Mouse (Mus musculus): ENCODE measurements around the gene Dnaic1. TPM values are rescaled to one million over a fixed set of nuclear protein-coding genes. Genes with fewer than 3 reads are reported as not detected.

Gene Dnaic1
- polyA plus RNA-seq, 1 experiment from 2014 or later, result 1.2 TPM

DNA sequence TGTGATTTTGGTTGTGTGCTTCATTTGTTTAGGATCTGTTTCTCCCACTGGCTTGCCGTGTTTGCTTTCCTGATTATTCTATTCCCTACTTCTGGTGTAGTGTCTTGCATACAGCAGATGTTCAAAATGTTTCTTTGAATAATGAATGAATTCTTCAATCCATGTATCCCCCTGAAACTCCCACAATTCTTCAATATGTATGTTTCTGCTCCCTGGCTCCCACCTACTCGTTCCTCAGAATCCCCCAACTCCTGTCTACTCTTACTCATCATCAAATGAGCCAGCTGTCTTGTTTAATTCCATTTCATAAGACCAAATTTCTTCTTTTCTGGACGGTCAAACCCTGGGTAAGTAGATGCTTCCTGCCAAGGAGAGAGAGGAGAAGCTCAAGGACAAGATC is 12.5 kb upstream of the Dnaic1 start:
- 68% methylated on average over 3 of the region's 3 CpGs for WGBS
- no peaks in the 10 kb centered on the region for H3K36me3 ChIP-seq (ENCODE audit: control insufficient read depth, insufficient read depth)
- ATAC-seq, result no peak
- H3K27ac ChIP-seq (ENCODE audit: low read length), result no peak overlapping the region
- H3K4me2 ChIP-seq (ENCODE audit: low read length), result no peak overlapping the region
- no peaks in the 10 kb centered on the region for H3K9me3 ChIP-seq (ENCODE audit: control insufficient read depth, low read length)
- H3K9ac ChIP-seq (replicated peaks; ENCODE audit: low read depth, low read length), result no peak overlapping the region
- H3K4me1 ChIP-seq (replicated peaks; ENCODE audit: control insufficient read depth, insufficient read depth, low read length), result peaks cover 17% of the 10 kb centered on the region
- no peaks in the 10 kb centered on the region for H3K27me3 ChIP-seq (replicated peaks; ENCODE audit: control insufficient read depth, insufficient read depth, low read length)
- no peak overlapping the region for H3K4me3 ChIP-seq (replicated peaks; ENCODE audit: low read length)

DNA sequence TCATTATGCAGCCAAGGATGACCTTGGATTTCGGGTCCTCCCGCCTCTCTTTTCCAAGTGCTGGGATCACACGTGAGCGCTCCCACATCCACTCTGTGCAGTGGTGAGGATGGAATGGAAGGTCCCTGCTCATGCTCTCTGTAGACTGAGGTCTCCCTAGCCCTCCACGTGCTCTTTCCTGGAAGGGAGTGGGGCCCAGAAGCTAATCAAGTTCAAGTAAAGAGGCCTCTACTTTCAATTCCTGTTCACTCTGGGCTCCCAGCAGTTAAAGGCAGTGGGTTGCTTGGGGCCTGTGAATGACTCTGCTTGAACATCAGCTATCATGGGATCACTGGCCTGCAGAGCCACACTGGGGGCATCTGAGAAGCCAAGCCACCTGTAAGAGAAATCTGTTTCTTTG is 6.3 kb upstream of the Dnaic1 start:
- Histone ChIP-seq H3K9ac (replicated peaks; ENCODE audit: low read depth, low read length) (no peak overlapping the region), H3K4me3 (replicated peaks; ENCODE audit: low read length) (no peak overlapping the region), H3K27me3 (replicated peaks; ENCODE audit: control insufficient read depth, insufficient read depth, low read length) (no peaks in the 10 kb centered on the region), H3K4me2 (ENCODE audit: low read length) (no peak overlapping the region), H3K9me3 (ENCODE audit: control insufficient read depth, low read length) (no peaks in the 10 kb centered on the region), H3K4me1 (replicated peaks; ENCODE audit: control insufficient read depth, insufficient read depth, low read length) (peaks cover 24% of the 10 kb centered on the region), H3K36me3 (ENCODE audit: control insufficient read depth, insufficient read depth) (no peaks in the 10 kb centered on the region), H3K27ac (ENCODE audit: low read length) (no peak overlapping the region)
- WGBS, result 88% methylated on average over 5 of the region's 5 CpGs
- no peak for ATAC-seq

DNA sequence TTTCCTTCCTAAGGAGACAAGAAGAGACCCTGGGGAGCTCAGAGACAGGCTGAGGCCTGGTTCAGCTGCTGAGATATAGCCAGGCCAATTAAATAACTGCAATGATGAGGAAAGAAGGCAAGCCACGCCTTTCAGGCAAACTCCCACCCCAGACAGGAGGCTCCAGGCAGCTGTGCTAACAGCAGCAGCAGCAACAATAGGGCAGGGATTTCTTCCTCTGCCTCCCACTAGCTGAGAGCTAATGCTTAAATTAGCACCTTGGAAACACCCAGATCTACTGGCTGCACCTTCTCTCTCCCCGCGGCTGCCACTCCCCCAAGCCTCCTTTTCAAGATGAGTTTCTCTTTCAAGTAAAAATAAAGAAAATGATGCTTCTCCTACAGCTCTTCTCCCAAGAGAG is 3.5 kb upstream of the Dnaic1 start:
- H3K9me3 ChIP-seq (ENCODE audit: control insufficient read depth, low read length), result no peaks in the 10 kb centered on the region
- no peak overlapping the region for H3K9ac ChIP-seq (replicated peaks; ENCODE audit: low read depth, low read length)
- no peak overlapping the region for H3K4me2 ChIP-seq (ENCODE audit: low read length)
- H3K27ac ChIP-seq (ENCODE audit: low read length), result no peak overlapping the region
- no peak overlapping the region for H3K4me3 ChIP-seq (replicated peaks; ENCODE audit: low read length)
- 3% methylated on average over 3 of the region's 3 CpGs for WGBS
- H3K4me1 ChIP-seq (replicated peaks; ENCODE audit: control insufficient read depth, insufficient read depth, low read length), result peaks cover 29% of the 10 kb centered on the region
- H3K27me3 ChIP-seq (replicated peaks; ENCODE audit: control insufficient read depth, insufficient read depth, low read length), result no peaks in the 10 kb centered on the region
- no peaks in the 10 kb centered on the region for H3K36me3 ChIP-seq (ENCODE audit: control insufficient read depth, insufficient read depth)
- ATAC-seq, result no peak

DNA sequence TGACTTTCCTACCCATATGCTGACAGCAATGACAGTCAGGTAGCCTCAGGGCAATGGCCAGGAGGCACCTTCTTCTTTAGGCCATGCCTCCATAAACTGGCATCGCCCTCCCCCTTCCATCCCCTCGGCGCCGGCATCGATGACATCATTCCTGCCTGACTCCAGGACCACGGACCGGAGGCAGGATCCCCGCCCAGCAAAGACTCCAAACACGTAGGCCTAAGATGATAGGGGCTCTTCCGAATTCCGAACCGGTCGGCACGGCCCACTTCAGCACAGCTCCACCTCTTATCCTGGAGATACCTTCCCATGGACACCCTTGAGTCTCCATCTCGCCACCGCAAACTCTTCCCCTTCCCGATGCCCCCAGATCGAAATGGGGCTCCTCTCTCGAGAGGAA is 1.3 kb upstream of the Dnaic1 start:
- H3K9me3 ChIP-seq (ENCODE audit: control insufficient read depth, low read length), result no peaks in the 10 kb centered on the region
- no peaks in the 10 kb centered on the region for H3K27me3 ChIP-seq (replicated peaks; ENCODE audit: control insufficient read depth, insufficient read depth, low read length)
- 1% methylated on average over 19 of the region's 19 CpGs for WGBS
- H3K36me3 ChIP-seq (ENCODE audit: control insufficient read depth, insufficient read depth), result no peaks in the 10 kb centered on the region
- peaks cover 30% of the 10 kb centered on the region for H3K4me1 ChIP-seq (replicated peaks; ENCODE audit: control insufficient read depth, insufficient read depth, low read length)
- ATAC-seq, result no peak
- H3K27ac ChIP-seq (ENCODE audit: low read length), result peak overlapping the region; percentile 90
- H3K9ac ChIP-seq (replicated peaks; ENCODE audit: low read depth, low read length), result peak overlapping the region; percentile 83
- H3K4me3 ChIP-seq (replicated peaks; ENCODE audit: low read length), result peak overlapping the region; percentile 86
- peak overlapping the region; percentile 63 for H3K4me2 ChIP-seq (ENCODE audit: low read length)

DNA sequence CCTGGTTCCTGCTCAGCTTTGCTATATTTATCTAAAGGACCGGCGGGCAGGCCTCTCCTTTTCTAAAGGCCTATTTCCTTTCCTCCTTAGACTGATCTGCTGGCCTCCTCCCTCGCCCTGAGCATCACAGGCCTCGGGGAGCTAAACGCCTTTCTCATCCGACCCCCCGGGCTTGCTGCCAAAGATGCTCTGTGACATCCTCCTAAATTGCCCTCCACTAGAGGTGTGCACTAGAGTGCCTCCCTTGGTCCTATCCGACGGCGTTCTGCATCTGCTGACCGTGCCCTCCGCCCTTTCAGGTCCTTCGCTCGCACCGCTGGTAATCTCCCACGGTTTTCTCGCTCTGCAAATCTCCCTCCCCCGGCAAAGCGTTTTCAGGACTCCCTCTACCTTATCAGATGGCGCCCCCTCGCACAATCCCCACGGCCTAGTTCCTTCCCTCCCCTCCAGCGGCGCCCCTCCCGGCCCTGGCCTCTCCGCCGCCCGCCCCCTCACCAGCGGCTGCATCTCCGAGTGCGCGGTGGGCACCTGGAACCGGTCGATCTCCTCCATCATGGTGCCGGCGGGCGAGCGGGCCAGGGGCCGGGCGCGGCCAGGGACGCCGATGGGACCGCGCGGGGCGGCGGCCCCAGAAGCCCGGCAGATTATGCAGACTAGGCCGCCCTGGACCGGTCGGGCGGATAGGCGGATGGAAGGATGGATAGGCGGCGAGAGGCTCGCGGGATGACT is 729 bp upstream of the Dnaic1 start:
- H3K4me3 ChIP-seq (replicated peaks; ENCODE audit: low read length), result peak overlapping the region; percentile 86
- H3K9ac ChIP-seq (replicated peaks; ENCODE audit: low read depth, low read length), result peak overlapping the region; percentile 83
- no peaks in the 10 kb centered on the region for H3K9me3 ChIP-seq (ENCODE audit: control insufficient read depth, low read length)
- no peaks in the 10 kb centered on the region for H3K27me3 ChIP-seq (replicated peaks; ENCODE audit: control insufficient read depth, insufficient read depth, low read length)
- H3K4me2 ChIP-seq (ENCODE audit: low read length), result peak overlapping the region; percentile 63
- WGBS, result under 1% methylated on average over 54 of the region's 58 CpGs
- H3K4me1 ChIP-seq (replicated peaks; ENCODE audit: control insufficient read depth, insufficient read depth, low read length), result peaks cover 35% of the 10 kb centered on the region
- ATAC-seq, result peak; percentile 54
- no peaks in the 10 kb centered on the region for H3K36me3 ChIP-seq (ENCODE audit: control insufficient read depth, insufficient read depth)
- H3K27ac ChIP-seq (ENCODE audit: low read length), result peak overlapping the region; percentile 90

DNA sequence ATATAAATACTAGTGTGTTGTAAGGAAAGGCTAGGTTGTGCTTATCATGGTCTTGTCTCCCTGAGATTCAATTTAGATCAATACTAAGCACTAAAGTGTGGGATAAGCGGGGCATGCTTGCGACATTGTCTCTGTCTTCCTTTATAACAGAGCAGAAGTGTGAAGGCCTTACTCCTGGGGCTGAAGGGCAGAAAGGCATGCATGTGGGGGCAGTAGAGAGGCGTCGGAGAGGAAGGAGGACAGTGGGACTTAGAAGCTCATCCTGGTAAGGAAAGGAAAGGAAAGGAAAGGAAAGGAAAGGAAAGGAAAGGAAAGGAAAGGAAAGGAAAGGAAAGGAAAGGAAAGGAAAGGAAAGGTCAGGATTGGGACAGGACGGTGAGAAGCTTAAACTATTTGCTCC is 1.9 kb downstream of the Dnaic1 start:
- Histone ChIP-seq H3K27ac (ENCODE audit: low read length) (no peak overlapping the region), H3K9ac (replicated peaks; ENCODE audit: low read depth, low read length) (no peak overlapping the region), H3K36me3 (ENCODE audit: control insufficient read depth, insufficient read depth) (no peaks in the 10 kb centered on the region), H3K4me1 (replicated peaks; ENCODE audit: control insufficient read depth, insufficient read depth, low read length) (peaks cover 28% of the 10 kb centered on the region), H3K4me3 (replicated peaks; ENCODE audit: low read length) (no peak overlapping the region), H3K4me2 (ENCODE audit: low read length) (no peak overlapping the region), H3K27me3 (replicated peaks; ENCODE audit: control insufficient read depth, insufficient read depth, low read length) (no peaks in the 10 kb centered on the region), H3K9me3 (ENCODE audit: control insufficient read depth, low read length) (no peaks in the 10 kb centered on the region)
- no peak for ATAC-seq
- WGBS, result 25% methylated on average over 5 of the region's 5 CpGs

DNA sequence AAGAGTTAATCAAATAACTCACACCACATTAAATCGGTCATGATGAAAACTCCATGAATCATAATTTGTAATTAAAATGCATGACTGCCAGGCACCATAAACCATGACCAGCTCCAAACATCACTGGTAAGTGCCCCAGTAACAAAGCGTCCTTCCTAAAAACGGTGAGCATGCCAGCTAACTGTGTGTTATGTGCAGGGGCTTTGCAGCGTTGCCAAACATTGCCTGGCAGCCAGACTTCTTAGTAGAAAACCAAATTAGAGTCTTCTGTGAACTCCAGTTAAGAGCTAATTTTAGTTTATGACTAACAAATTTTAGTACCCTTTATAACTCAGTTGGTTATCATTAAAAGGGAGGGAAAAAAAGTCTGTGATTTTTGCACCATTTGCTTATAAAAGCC is 3.9 kb downstream of the Dnaic1 start:
- Histone ChIP-seq H3K4me2 (ENCODE audit: low read length) (no peak overlapping the region), H3K27ac (ENCODE audit: low read length) (no peak overlapping the region), H3K4me1 (replicated peaks; ENCODE audit: control insufficient read depth, insufficient read depth, low read length) (peaks cover 14% of the 10 kb centered on the region), H3K4me3 (replicated peaks; ENCODE audit: low read length) (no peak overlapping the region), H3K27me3 (replicated peaks; ENCODE audit: control insufficient read depth, insufficient read depth, low read length) (no peaks in the 10 kb centered on the region), H3K36me3 (ENCODE audit: control insufficient read depth, insufficient read depth) (no peaks in the 10 kb centered on the region), H3K9ac (replicated peaks; ENCODE audit: low read depth, low read length) (no peak overlapping the region), H3K9me3 (ENCODE audit: control insufficient read depth, low read length) (no peaks in the 10 kb centered on the region)
- no peak for ATAC-seq
- WGBS, result 29% methylated on average over 4 of the region's 4 CpGs

DNA sequence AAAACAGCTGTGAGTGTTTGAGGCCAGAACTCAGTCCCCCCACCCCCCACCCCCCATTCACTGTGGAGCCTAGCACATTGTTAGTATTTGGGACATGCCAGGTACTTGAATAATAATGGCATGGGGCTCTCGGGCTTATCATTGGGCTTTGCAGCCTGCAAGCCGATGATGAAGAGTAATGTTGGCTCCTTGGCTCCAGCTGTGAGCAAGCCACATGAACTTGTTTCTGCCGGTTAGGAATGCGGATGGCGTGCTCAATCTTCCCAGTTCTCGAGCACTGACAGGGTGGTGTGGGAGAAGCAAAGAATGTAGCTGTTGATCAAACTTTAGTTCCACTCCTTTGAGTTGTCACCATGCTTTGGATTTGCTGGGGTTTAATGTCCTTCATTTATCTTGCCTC is 6.3 kb downstream of the Dnaic1 start:
- no peak overlapping the region for H3K4me3 ChIP-seq (replicated peaks; ENCODE audit: low read length)
- no peaks in the 10 kb centered on the region for H3K36me3 ChIP-seq (ENCODE audit: control insufficient read depth, insufficient read depth)
- H3K4me1 ChIP-seq (replicated peaks; ENCODE audit: control insufficient read depth, insufficient read depth, low read length), result peaks cover 11% of the 10 kb centered on the region
- no peak overlapping the region for H3K4me2 ChIP-seq (ENCODE audit: low read length)
- ATAC-seq, result no peak
- WGBS, result 50% methylated on average over 6 of the region's 6 CpGs
- H3K27ac ChIP-seq (ENCODE audit: low read length), result no peak overlapping the region
- H3K9me3 ChIP-seq (ENCODE audit: control insufficient read depth, low read length), result no peaks in the 10 kb centered on the region
- no peak overlapping the region for H3K9ac ChIP-seq (replicated peaks; ENCODE audit: low read depth, low read length)
- H3K27me3 ChIP-seq (replicated peaks; ENCODE audit: control insufficient read depth, insufficient read depth, low read length), result no peaks in the 10 kb centered on the region

DNA sequence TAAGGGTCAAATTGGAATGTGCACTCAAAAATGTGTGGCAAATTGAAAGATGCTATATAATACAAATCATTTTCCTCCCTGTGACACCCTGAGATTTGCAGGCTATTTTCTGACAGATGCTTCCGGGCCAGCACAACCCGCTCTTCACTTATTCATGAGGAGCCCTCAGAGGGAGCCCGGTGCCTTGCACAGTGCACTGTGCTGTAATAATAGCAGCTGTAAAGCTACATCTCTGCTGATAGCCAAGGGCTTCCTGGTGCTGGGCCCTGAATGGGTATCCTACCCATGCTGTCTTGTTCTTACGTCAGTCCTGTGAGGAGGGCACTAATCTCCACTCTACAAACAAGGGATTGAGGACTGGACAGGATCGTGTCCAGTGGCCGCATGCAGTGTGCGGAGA is 13.8 kb downstream of the Dnaic1 start:
- H3K4me2 ChIP-seq (ENCODE audit: low read length), result no peak overlapping the region
- H3K9me3 ChIP-seq (ENCODE audit: control insufficient read depth, low read length), result no peaks in the 10 kb centered on the region
- H3K27ac ChIP-seq (ENCODE audit: low read length), result no peak overlapping the region
- ATAC-seq, result no peak
- H3K36me3 ChIP-seq (ENCODE audit: control insufficient read depth, insufficient read depth), result no peaks in the 10 kb centered on the region
- 69% methylated on average over 7 of the region's 7 CpGs for WGBS
- H3K4me1 ChIP-seq (replicated peaks; ENCODE audit: control insufficient read depth, insufficient read depth, low read length), result no peaks in the 10 kb centered on the region
- no peak overlapping the region for H3K4me3 ChIP-seq (replicated peaks; ENCODE audit: low read length)
- no peaks in the 10 kb centered on the region for H3K27me3 ChIP-seq (replicated peaks; ENCODE audit: control insufficient read depth, insufficient read depth, low read length)
- H3K9ac ChIP-seq (replicated peaks; ENCODE audit: low read depth, low read length), result no peak overlapping the region

DNA sequence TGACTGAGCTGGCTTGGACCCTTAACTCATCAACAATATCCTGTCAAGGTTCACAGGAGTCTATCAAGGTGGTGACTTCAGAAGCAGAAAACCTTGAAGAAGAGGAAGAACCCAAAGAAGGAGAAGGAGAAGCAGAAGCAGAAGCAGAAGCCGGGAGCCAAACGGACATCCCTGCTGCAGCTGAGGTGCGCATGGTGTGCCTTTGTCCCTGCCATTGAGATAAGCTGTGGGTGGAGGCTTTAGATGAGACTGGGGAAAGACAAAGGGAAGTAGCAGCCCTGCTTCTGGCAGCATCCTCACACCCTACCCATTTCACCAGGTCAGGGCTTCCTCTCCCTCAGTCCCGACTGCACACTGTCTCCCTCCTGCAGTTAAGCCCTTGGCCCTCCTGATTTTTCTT is 33.2 kb downstream of the Dnaic1 start:
- WGBS, result 39% methylated on average over 4 of the region's 4 CpGs
- ATAC-seq, result no peak
- H3K27me3 ChIP-seq (replicated peaks; ENCODE audit: control insufficient read depth, insufficient read depth, low read length), result no peaks in the 10 kb centered on the region; the same call in 1 of the 2 replicates
- peaks cover 10% of the 10 kb centered on the region for H3K4me1 ChIP-seq (replicated peaks; ENCODE audit: control insufficient read depth, insufficient read depth, low read length)
- H3K9me3 ChIP-seq (ENCODE audit: control insufficient read depth, low read length), result no peaks in the 10 kb centered on the region
- H3K4me3 ChIP-seq (replicated peaks; ENCODE audit: low read length), result no peak overlapping the region
- H3K9ac ChIP-seq (replicated peaks; ENCODE audit: low read depth, low read length), result no peak overlapping the region
- no peak overlapping the region for H3K27ac ChIP-seq (ENCODE audit: low read length)
- H3K4me2 ChIP-seq (ENCODE audit: low read length), result no peak overlapping the region
- H3K36me3 ChIP-seq (ENCODE audit: control insufficient read depth, insufficient read depth), result no peaks in the 10 kb centered on the region
